8 mouse cellular contexts compared by ENCODE assay signal in the genomic region with DNA sequence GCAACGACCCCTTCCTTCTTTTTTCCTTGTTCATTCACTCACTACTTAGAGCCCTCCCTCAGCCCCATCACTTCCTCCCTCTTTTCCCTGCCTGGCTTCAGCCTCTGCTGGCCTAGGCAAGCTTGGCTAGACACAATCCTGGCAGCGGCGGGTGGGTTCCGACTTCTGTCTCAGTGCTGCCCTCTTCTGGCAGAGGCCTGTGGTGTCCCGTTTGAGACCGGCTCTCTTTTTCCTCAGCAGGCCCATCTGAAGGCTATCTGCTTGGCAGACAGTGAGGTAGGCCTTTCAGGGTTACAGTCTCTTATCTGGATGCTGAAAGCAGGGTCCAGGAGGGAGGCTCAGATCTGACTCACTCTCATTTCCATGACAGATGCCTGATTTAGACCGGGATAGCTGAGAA. TPM values are rescaled to one million over a fixed set of nuclear protein-coding genes. Genes with fewer than 3 reads are reported as not detected.
A peak's percentile ranks its signal among the peaks of the same experiment; 100 is the strongest.
DNase-seq lines count a peak whose midpoint lies in the region; ATAC-seq lines count a peak whose summit lies in the region.

No protein-coding gene starts in this region.

- H3K36me3 ChIP-seq in hindbrain, embryonic 13.5 days, result no peaks in the 10 kb centered on the region

- no peak overlapping the region for H3K9ac ChIP-seq in hindbrain, embryonic 13.5 days

- WGBS in hindbrain, embryonic 13.5 days, result 7% methylated on average over 7 of the region's 7 CpGs

- no peaks in the 10 kb centered on the region for H3K9me3 ChIP-seq in hindbrain, embryonic 13.5 days

- DNase-seq in NIH3T3 (ENCODE audit: low read depth), result peak; percentile 88
- peak; percentile 94 for DNase-seq in cerebellum, adult 8-10 months
- DNase-seq in forelimb bud, embryonic 11.5 days (ENCODE audit: low read depth, low spot score), result peak; percentile 82
- peak; percentile 76 for DNase-seq in left cerebral cortex, adult 11 months (ENCODE audit: low spot score)
- peak; percentile 84 to 85 for DNase-seq in right cerebral cortex, adult 2 months (ENCODE audit: low spot score in 2 of 2)
- peak; percentile 47 for DNase-seq in urinary bladder, adult 2 months (ENCODE audit: low spot score)

- H3K4me1 ChIP-seq in hindbrain, embryonic 13.5 days (replicated peaks), result no peaks in the 10 kb centered on the region

- H3K27me3 ChIP-seq in hindbrain, embryonic 13.5 days, result no peaks in the 10 kb centered on the region; the same call in 1 of the 2 replicates

- H3K27ac ChIP-seq in hindbrain, embryonic 13.5 days, result no peak overlapping the region

- ATAC-seq in hindbrain, embryonic 13.5 days (ENCODE audit: low FRiP score), result peak; percentile 60
- peak; percentile 95 for ATAC-seq in megakaryocyte progenitor cell, adult 5-6 weeks (replicated peaks; ENCODE audit: poor library complexity)

- H3K4me2 ChIP-seq in hindbrain, embryonic 13.5 days, result no peak overlapping the region

- no peak overlapping the region for H3K4me3 ChIP-seq in hindbrain, embryonic 13.5 days

RNA-seq across cellular contexts. Expression of gene Lrpap1, which starts 26.2 kb away (rescaled TPM):
- polyA plus RNA-seq in hindbrain, embryonic 13.5 days (2015; fragmentation: Nextera tagmentation; extraction: Ambion mirVana), result 120 and 126 TPM in 2 replicates
- 32.4 and 41.8 TPM in 2 replicates for total RNA-seq in megakaryocyte progenitor cell, adult 5-6 weeks (2015)
- total RNA-seq in megakaryocyte progenitor cell, adult 5-6 weeks (2017), result 66.7 and 69.5 TPM in 2 replicates
- 64.9 and 79.5 TPM in 2 replicates for polyA plus RNA-seq in urinary bladder, adult 2 months (2012; rRNA removed)
